Mouse (Mus musculus): ENCODE results near the gene Exoc2.

GRCm38 (mm10) chr13:30949181-30949580 lies 24.7 kb downstream of the Exoc2 start:
- no peak for TF ChIP-seq CTCF (conservative IDR thresholded peaks at IDR 0.05; ENCODE audit: low read length)
- TF ChIP-seq NANOG (IDR thresholded peaks at IDR 0.05; ENCODE audit: borderline replicate concordance, low read length): no peak; the same call in 1 of the 2 replicates
- no peak for TF ChIP-seq POU5F1 (IDR thresholded peaks at IDR 0.05; ENCODE audit: borderline replicate concordance, low read length)

Data from E14TG2a.4 (cell line).